Mouse (Mus musculus): Measurements from ENCODE around the gene Serpina16.

- TF ChIP-seq CTCF (conservative IDR thresholded peaks at IDR 0.05; ENCODE audit: low read length) (no peak), NANOG (IDR thresholded peaks at IDR 0.05; ENCODE audit: borderline replicate concordance, low read length) (no peak)
Observed at GRCm38 (mm10) chr12:103681739-103682138, 5.8 kb upstream of the Serpina16 start.
